Mouse (Mus musculus) lung, embryonic 16.5 days (tissue): Measurements from ENCODE around the gene Kif1bp. TPM values are rescaled to one million over a fixed set of nuclear protein-coding genes. Genes with fewer than 3 reads are reported as not detected.
"Not testable (repeated sequence)": the region's sequence is repeated elsewhere in the genome, so short reads cannot be mapped to it uniquely, and the experiment has no call there.

Source experiments
- ATAC-seq: fragments of 200-750 bp; cut with Nextera tagmentation; 2 replicates; pipeline ENCODE4 v1.8.0; 2017; ENCODE audit warnings: low read depth, mild to moderate bottlenecking, moderate library complexity
- H3K27ac ChIP-seq: fragments of 300-500 bp; sonication (generic); 2 replicates; pipeline ENCODE4 v1.5.1; 2014; ENCODE audit warnings: mild to moderate bottlenecking, control low read depth, low read length
- H3K27me3 ChIP-seq: fragments of 300-500 bp; sonication (generic); 2 replicates; pipeline ENCODE4 v1.6.1; 2014; ENCODE audit warnings: low read depth, low read length, mixed read lengths; ENCODE audit not compliant: control insufficient read depth, insufficient read depth
- H3K36me3 ChIP-seq: fragments of 300-500 bp; sonication (generic); 2 replicates; pipeline ENCODE4 v1.6.1; 2014; ENCODE audit warnings: low read length; ENCODE audit not compliant: control insufficient read depth, insufficient read depth
- H3K4me1 ChIP-seq: fragments of 300-500 bp; sonication (generic); replicated peaks from 2 replicates; pipeline ENCODE4 v1.6.1; 2014; ENCODE audit warnings: low read length, mixed read lengths; ENCODE audit not compliant: control insufficient read depth, insufficient read depth
- H3K4me2 ChIP-seq: fragments of 300-500 bp; sonication (generic); 2 replicates; pipeline ENCODE4 v1.6.1; 2014; ENCODE audit warnings: low read depth, low read length, control low read depth
- H3K4me3 ChIP-seq: fragments of 300-500 bp; sonication (generic); 2 replicates; pipeline ENCODE4 v1.5.1; 2014; ENCODE audit warnings: mild to moderate bottlenecking, low read length, control low read depth
- H3K9ac ChIP-seq: fragments of 300-500 bp; sonication (generic); 2 replicates; pipeline ENCODE4 v1.6.1; 2014; ENCODE audit warnings: low read length, control low read depth
- H3K9me3 ChIP-seq: fragments of 300-500 bp; sonication (generic); 2 replicates; pipeline ENCODE4 v1.6.1; 2016; ENCODE audit warnings: low read length; ENCODE audit not compliant: control insufficient read depth
- WGBS: fragments of 180-500 bp; shearing (Covaris S2); extraction: QIAGEN DNeasy Blood & Tissue Kit; methylation state at CpG from one replicate; pipeline ENCODE4 v1.1.7; 2014; 5-methylcytosine and 5-hydroxymethylcytosine counted together
- polyA plus RNA-seq: library from polyadenylated mRNA; unstranded; fragments of >200 nt; fragmentation: Nextera tagmentation; extraction: Ambion mirVana; gene quantifications from 2 replicates; pipeline ENCODE4 v1.2.1, GENCODE M21; 2015

Gene Kif1bp
- polyA plus RNA-seq, 1 experiment from 2014 or later = 32.1 TPM

DNA sequence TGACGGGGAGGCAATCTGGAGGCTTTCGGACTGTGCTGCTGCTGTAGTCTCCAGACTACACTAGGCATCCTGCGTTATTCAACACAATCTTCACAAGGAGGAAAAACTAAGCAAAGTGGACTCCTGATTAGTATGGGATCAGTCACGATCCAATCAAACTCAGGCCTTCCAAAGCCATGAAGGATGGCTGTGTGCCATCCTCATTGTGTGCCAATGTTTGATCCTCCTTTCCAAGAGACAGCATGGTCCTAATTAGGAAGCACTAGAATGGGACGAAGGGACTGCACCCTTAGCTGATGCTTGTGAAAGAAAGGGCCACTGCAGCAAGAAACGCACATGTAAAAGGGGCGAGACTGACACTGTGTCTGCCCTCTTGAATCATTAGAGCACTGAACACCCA lies 14.2 kb upstream of the Kif1bp start:
- Histone ChIP-seq H3K9me3 (no peaks in the 10 kb centered on the region), H3K27me3 (no peaks in the 10 kb centered on the region), H3K4me3 (no peak overlapping the region), H3K4me2 (no peak overlapping the region), H3K36me3 (peaks cover 41% of the 10 kb centered on the region), H3K27ac (no peak overlapping the region), H3K9ac (no peak overlapping the region), H3K4me1 (no peaks in the 10 kb centered on the region)
- 85% methylated on average over 7 of the region's 7 CpGs for WGBS
- no peak for ATAC-seq

DNA sequence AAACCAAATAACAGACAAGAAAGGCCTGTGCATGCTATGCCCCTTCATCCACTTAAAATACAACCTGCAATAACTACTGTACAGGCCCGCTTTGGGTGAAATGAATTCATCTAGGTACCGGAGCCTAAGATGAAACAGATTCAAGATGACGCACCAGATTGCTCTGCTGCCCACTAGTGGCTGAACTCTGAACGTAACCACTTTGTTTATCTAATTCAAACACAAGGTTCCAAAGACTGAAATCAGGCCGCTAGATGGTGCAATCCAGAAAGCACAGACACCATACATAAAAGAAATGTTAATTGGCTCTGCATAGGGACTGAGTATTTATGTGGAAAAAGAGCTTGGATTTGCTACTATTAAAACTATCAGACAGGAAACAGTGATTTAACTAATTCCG lies 11.9 kb upstream of the Kif1bp start:
- H3K27ac ChIP-seq = no peak overlapping the region
- H3K27me3 ChIP-seq = no peaks in the 10 kb centered on the region
- H3K4me1 ChIP-seq = no peaks in the 10 kb centered on the region
- 30% methylated on average over 6 of the region's 6 CpGs for WGBS
- peaks cover 44% of the 10 kb centered on the region for H3K36me3 ChIP-seq
- H3K9me3 ChIP-seq = no peaks in the 10 kb centered on the region
- H3K9ac ChIP-seq = no peak overlapping the region
- peak; percentile 72 for ATAC-seq
- H3K4me2 ChIP-seq = no peak overlapping the region
- no peak overlapping the region for H3K4me3 ChIP-seq

GRCm38 (mm10) chr10:62588616-62589015 lies 10.4 kb upstream of the Kif1bp start:
- 64% methylated on average over 4 of the region's 4 CpGs for WGBS
- no peak for ATAC-seq
- Histone ChIP-seq H3K27ac (no peak overlapping the region), H3K9ac (no peak overlapping the region), H3K4me2 (no peak overlapping the region), H3K27me3 (no peaks in the 10 kb centered on the region), H3K4me1 (no peaks in the 10 kb centered on the region), H3K36me3 (peaks cover 52% of the 10 kb centered on the region), H3K4me3 (no peak overlapping the region), H3K9me3 (no peaks in the 10 kb centered on the region)

DNA sequence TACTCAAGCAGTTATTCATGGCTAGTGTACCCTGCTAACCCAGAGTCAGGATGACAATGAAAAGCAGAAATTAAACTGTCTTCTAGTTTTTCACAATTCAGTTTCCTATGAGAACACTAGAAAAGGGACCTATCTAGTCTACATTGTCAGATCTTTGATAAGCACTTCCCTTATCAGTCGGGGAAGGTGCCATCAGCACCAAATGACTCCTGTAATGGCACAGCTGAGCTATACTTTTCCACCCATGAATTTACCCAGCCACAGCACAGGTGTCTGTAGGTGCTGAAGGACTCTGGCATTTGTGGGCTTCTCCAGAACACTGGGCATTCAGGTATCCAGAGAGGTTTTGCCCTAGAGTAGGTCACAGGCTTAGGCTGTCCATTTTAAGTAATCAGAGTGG lies 5.0 kb upstream of the Kif1bp start:
- no peak overlapping the region for H3K9ac ChIP-seq
- H3K9me3 ChIP-seq = no peaks in the 10 kb centered on the region
- H3K27ac ChIP-seq = no peak overlapping the region
- no peaks in the 10 kb centered on the region for H3K27me3 ChIP-seq
- no peak overlapping the region for H3K4me2 ChIP-seq
- no peaks in the 10 kb centered on the region for H3K4me1 ChIP-seq
- H3K36me3 ChIP-seq = peaks cover 43% of the 10 kb centered on the region
- no peak overlapping the region for H3K4me3 ChIP-seq
- no peak for ATAC-seq
- WGBS = 79% methylated on average over 1 of the region's 1 CpGs

DNA sequence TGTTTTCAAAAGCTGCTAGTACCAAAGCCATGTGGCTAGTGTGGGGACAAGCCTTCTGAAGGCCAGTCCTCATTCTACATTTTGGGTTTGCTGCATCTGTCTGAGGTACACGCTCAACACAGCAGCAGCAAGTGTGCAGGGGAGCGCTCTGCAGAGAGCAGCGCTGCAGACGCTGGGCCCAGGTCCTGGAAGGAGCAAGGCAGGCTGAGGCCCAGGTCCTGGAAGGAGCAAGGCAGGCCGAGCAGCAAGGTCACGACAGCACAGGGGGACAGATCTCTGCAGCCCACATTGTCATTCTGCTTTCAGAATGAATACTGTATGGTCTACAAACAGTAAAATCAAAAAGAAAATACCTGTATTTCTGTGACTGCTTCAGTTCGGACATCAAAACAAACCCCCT lies 4.4 kb upstream of the Kif1bp start:
- Histone ChIP-seq H3K4me3 (no peak overlapping the region), H3K4me1 (0 out of 2 replicates have a peak, but pooled peaks cover under 1% of the 10 kb centered on the region), H3K36me3 (peaks cover 37% of the 10 kb centered on the region), H3K27ac (no peak overlapping the region), H3K9ac (no peak overlapping the region), H3K9me3 (no peaks in the 10 kb centered on the region), H3K27me3 (no peaks in the 10 kb centered on the region), H3K4me2 (no peak overlapping the region)
- 77% methylated on average over 7 of the region's 7 CpGs for WGBS
- ATAC-seq = no peak

- H3K27me3 ChIP-seq = no peaks in the 10 kb centered on the region
- peaks cover 34% of the 10 kb centered on the region for H3K36me3 ChIP-seq
- H3K9me3 ChIP-seq = no peaks in the 10 kb centered on the region
- no peak overlapping the region for H3K4me3 ChIP-seq
- no peak overlapping the region for H3K9ac ChIP-seq
- 89% methylated on average over 17 of the region's 17 CpGs for WGBS
- no peak for ATAC-seq
- peaks cover 5% of the 10 kb centered on the region; the same call in 1 of the 2 replicates for H3K4me1 ChIP-seq
- no peak overlapping the region for H3K4me2 ChIP-seq
- no peak overlapping the region for H3K27ac ChIP-seq
These were observed 4.0 kb upstream of the Kif1bp start for GRCm38 (mm10) chr10:62582263-62582662.

DNA sequence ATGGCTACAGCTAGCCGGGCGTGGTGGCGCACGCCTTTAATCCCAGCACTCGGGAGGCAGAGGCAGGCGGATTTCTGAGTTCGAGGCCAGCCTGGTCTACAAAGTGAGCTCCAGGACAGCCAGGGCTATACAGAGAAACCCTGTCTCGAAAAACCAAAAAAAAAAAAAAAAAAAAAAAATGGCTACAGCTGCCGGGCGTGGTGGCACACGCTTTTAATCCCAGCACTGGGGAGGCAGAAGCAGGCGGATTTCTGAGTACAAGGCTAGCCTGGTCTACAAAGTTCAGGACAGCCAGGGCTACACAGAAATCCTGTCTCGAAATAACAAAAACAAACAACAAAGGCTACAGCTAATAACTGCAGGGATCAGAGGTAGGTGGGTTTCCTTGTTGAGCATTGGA lies 872 bp upstream of the Kif1bp start:
- Histone ChIP-seq H3K4me1 (peaks cover 14% of the 10 kb centered on the region), H3K36me3 (peaks cover 27% of the 10 kb centered on the region)
- not testable (repeated sequence) for H3K9ac ChIP-seq, ATAC-seq, H3K4me2 ChIP-seq, H3K4me3 ChIP-seq, H3K9me3 ChIP-seq, H3K27me3 ChIP-seq, H3K27ac ChIP-seq
- WGBS = 85% methylated on average over 10 of the region's 13 CpGs

DNA sequence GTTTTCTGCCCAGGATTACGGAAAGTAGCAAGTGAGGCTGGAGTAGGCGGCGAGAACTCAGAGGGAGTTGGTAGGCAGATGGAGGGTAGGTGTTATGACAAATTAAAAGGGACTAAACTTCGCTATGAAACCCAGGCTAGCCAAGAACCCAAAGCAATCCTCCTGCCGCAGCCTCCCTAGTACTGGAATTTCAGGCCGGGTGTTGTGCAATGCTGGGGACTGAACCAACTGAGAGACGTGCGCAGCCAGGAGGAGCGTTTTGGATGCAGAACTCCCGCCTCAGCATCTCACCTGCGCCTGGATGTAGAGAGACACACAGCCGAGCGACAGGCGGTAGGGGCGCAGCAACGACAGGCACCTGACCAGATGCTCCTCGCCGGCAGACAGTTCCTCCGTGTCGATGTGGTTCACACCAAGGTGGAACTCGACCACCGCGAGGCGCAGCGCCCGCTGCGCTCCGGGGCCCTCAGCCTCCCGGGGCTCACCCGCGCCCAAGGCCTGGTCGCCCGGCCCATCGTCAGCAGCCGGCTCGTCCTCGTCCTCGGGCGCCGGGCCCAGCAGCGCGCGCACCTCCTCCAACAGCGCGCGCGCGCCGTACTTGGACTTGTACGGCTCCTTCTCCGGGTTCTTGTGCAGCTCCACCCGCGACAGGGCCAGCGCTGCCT lies 452 bp downstream of the Kif1bp start:
- ATAC-seq = peak; percentile 81
- Histone ChIP-seq H3K4me1 (peaks cover 14% of the 10 kb centered on the region), H3K27me3 (no peaks in the 10 kb centered on the region), H3K9ac (peak overlapping the region; percentile 78), H3K4me2 (peak overlapping the region; percentile 77), H3K27ac (peak overlapping the region; percentile 45), H3K9me3 (no peaks in the 10 kb centered on the region), H3K4me3 (peak overlapping the region; percentile 80), H3K36me3 (peaks cover 21% of the 10 kb centered on the region)
- WGBS = under 1% methylated on average over 54 of the region's 54 CpGs

GRCm38 (mm10) chr10:62575001-62575400 lies 3.3 kb downstream of the Kif1bp start:
- Histone ChIP-seq H3K4me2 (no peak overlapping the region), H3K27ac (no peak overlapping the region), H3K4me1 (peaks cover 14% of the 10 kb centered on the region), H3K36me3 (peaks cover 12% of the 10 kb centered on the region), H3K9me3 (no peaks in the 10 kb centered on the region), H3K9ac (no peak overlapping the region), H3K27me3 (no peaks in the 10 kb centered on the region), H3K4me3 (no peak overlapping the region)
- no peak for ATAC-seq
- WGBS = 91% methylated on average over 13 of the region's 13 CpGs
